Mouse (Mus musculus): ENCODE results near the gene Ces2c.

GRCm38 (mm10) chr8:104841360-104842078 is 5.3 kb upstream of the Ces2c start:
- no peak for TF ChIP-seq CHD2 (IDR thresholded peaks at IDR 0.05; ENCODE audit: low read depth, low read length)
- no peak for TF ChIP-seq MAFK (IDR thresholded peaks at IDR 0.05; ENCODE audit: insufficient read depth, low read depth, low read length)
- TF ChIP-seq HCFC1 (IDR thresholded peaks at IDR 0.05; ENCODE audit: borderline replicate concordance, insufficient read depth, low read length), result no peak
- TF ChIP-seq ZC3H11A (IDR thresholded peaks at IDR 0.05; ENCODE audit: borderline replicate concordance, low read depth, low read length), result no peak
- no peak for TF ChIP-seq ZNF384 (IDR thresholded peaks at IDR 0.05; ENCODE audit: low read depth, low read length)
